In genomic region chr11:87295636-87296035, GRCm38 (mm10) we compare ENCODE assay signal across 32 mouse cellular contexts.
"Had no signal": no experiment of that assay in that cellular context is flagged by ENCODE, and none has a peak within 500 bp of the region (broad histone marks: within the 10 kb centered on the region; RNA-seq: fewer than 3 reads in every experiment).

No protein-coding gene starts in this region.

- H3K27ac ChIP-seq: heart, embryonic 15.5 days; hindbrain, embryonic 10.5 days; hindbrain, embryonic 12.5 days; hindbrain, embryonic 13.5 days; hindbrain, embryonic 14.5 days; hindbrain, embryonic 15.5 days; hindbrain, postnatal 0 days; intestine, embryonic 15.5 days; kidney, embryonic 15.5 days; kidney, postnatal 0 days; left cerebral cortex, adult 2 months had no signal

- DNase-seq: heart, postnatal 10 days; heart, postnatal 14 days; heart, postnatal 36 days; heart, postnatal 4 days; kidney, adult 11 months; kidney, adult 18-20 months; kidney, adult 2 months; kidney, adult 8-10 months; kidney, adult 9 months; kidney, postnatal 10 days; kidney, postnatal 14 days; kidney, postnatal 25 days; kidney, postnatal 36 days; kidney, postnatal 4 days; layer of hippocampus, adult 9-11 months; layer of hippocampus, postnatal 36 days had no signal

- ATAC-seq: hindbrain, embryonic 16.5 days; hindbrain, postnatal 0 days; intestine, embryonic 15.5 days; intestine, embryonic 16.5 days; intestine, postnatal 0 days had no signal

- H3K4me3 ChIP-seq: heart, embryonic 12.5 days; heart, embryonic 13.5 days; heart, embryonic 15.5 days; hindbrain, embryonic 10.5 days; hindbrain, embryonic 12.5 days; hindbrain, embryonic 13.5 days; hindbrain, embryonic 15.5 days; intestine, embryonic 15.5 days; kidney, embryonic 15.5 days; left cerebral cortex, adult 2 months had no signal
